Mouse (Mus musculus) gonadal fat pad, adult 2 months (tissue): ENCODE measurements around the gene Fam178b. TPM values are rescaled to one million over a fixed set of nuclear protein-coding genes. Genes with fewer than 3 reads are reported as not detected.
"Not testable (repeated sequence)": the region's sequence is repeated elsewhere in the genome, so short reads cannot be mapped to it uniquely, and the experiment has no call there.

Experiments used
- DNase-seq: peaks from one replicate; pipeline ENCODE4 v3.0.0-alpha.2; 2012; ENCODE audit warnings: low read depth
- polyA plus RNA-seq: library from polyadenylated mRNA; depleted of rRNA; stranded (reverse); fragments of >200 nt; gene quantifications from 2 replicates; pipeline ENCODE4 v1.2.3, GENCODE M21; 2012

The Fam178b gene
- polyA plus RNA-seq, 1 experiment: 10.5 TPM

DNA sequence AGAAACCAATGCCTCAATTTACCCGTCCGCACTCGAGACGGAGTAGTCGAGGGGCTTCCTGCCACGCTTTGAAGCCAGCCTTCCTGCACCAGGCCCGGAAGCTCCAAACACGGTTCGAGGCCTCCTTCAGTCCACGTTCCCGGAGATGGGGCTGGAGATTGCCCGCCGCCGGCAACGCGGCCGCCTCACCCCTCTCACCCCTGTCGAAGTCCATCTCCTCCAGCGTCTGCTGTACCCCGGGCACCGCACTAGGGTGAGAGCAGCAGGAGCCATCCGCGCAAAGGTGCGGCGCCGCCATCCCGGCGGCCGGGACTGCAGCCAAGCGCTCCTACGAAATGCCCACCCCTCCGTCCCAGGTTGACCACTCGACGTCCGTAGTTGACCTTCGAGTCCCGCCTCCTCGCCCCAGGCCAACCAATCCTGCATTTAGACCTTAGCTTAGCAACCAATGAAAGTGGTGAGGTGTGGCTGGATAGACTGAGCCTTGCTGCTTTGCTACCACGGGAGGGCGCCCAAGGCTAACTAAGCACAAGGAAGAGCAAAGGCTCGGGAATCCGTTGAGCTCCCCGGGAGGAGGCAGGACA, 136.0 kb downstream of the Fam178b start, which contains the start of gene Ankrd39:
Gene Ankrd39, minus strand, starts transcription at position 558 of the 584 bp plus-strand sequence.
- DNase-seq: peak; percentile 90

DNA sequence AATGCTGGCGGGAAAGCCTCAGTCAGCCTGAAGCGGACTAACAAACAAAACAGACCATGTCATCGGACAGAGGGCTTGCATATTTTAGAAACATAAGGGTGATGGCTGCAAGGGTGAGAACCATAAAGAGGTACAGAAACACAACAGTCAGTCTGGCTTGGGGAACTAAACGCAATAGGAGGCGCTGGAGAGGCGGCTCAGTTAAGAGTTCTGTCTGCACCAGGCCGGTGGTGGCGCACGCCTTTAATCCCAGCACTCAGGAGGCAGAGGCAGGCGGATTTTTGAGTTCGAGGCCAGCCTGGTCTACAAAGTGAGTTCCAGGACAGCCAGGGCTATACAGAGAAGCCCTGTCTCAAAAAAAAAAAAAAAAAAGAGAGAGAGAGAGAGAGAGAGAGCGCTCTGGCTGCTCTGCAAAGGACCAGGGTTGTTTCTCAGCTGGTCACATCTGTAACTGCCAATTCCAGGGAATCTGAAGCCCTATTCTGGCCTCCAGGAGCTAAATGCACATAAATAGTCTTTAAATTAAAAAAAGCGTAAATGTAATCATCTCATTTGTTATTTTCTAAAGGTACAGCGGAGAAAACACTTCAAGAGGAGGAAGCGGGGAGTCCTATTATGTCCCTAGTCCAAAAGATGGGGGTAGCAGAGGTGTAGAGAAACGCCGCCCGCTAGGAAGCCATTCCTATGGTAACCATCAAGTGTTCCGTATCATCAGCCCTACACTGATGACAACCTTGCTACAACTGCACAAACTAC, 137.0 kb downstream of the Fam178b start:
- DNase-seq: no peak

DNA sequence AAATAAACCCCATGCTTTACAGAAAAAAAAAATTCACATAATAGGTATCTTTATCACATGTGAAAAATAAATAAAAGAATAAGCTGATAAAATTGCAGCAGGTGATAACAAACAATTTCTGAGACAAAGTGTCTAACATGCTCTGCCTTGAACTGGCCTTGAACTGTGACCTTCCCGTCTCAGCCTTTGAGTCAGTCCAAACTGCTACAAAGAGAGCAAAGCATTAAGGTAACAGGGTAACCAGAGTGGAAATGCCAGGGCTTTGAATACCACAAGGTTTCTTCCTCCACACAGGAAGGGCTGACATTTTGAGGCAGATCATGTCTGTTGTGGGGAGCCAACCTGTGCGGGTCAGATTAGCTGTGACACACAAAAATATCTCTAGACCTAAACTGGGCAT, 137.6 kb downstream of the Fam178b start:
- no peak for DNase-seq

DNA sequence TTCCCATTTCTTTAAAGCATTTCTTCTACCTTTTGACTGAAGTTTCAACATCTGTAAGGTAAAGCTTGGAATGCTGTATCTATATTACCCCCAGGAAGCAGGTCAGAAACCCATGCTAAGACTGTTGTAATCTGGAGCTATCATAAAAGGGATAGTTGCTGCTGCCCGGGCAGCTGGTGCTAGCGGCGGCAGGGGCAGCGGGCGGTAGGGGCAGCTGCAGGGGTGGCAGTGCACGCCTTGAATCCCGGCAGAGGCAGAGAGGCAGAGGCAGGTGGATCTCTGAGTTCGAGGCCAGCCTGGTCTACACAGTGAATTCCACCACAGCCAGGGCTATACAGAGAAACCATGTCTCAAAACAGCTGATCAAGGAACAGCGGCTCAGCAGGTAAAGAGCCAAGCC, 140.1 kb downstream of the Fam178b start:
- no peak for DNase-seq

DNA sequence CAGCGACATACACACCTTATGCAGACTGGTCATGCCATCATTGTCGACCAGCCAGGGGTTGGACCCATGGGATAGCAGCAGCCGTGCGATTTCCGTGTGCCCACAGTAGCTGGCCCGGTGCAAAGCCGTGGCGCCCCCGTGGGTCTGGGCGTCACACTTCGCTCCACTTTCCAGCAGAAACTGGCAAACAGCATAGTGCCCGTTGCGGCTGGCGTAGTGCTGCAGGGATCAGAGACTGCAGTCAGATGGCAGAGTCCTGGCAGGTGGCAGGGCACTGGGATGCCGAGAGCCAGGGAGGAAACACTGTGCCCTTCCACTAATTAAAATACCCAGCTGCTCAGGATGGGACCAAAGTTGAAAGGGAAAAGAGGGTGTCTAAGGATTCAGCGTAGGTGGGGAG, 141.1 kb downstream of the Fam178b start:
- no peak for DNase-seq

DNA sequence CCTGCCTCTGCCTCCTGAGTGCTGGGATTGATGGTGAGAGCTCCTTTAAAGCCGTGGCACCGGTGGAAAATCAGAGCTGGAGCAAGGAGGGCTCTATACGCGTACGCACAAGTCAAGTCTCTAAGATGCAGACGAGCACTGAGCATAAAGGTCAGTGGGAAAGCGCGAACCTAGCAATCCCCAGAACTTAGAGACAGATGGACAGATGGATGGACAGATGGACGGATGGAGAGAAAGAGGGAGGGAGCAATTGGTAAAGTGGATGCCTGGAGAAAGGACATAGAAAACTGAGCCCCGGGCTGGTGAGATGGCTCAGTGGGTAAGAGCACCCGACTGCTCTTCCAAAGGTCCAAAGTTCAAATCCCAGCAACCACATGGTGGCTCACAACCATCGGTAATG, 142.2 kb downstream of the Fam178b start:
- no peak for DNase-seq

DNA sequence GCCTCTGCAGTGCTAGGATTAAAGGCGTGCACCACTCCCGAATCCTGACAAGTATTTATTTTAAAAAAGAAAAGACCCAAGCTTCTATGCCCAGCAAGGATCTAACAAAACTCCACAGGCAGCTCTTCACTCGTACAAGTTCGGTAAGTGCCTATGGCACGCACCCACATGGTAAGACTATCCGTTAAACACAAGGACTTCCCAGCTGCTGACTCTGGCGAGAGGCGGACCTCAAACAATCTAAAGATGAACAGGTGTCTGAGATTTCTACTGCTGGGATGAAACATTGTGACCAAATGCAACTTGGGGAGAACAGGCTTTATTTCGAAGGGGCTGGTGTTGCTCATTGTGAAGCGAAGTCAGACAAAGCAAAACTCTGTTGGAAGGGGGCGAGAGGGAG, 142.9 kb downstream of the Fam178b start:
- no peak for DNase-seq

DNA sequence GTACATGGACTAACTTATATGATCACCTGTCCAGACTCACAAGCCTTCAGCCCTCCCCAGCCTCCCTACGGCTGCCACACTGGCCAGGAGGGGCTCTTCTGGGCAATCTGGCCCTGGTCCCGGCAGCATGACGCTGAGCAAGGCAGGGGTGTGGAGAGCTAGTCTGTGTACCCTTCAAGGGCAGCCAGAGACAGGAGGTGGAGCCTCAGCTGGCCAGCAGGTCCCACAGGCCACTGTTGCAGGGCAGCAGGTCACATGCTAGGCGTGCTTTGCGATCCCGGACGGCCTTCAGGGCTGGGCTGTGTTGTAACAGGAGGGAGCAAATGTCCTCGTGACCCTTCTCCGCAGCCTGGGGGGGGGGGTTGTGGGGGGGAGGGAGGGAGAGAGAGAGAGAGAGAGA, 143.8 kb downstream of the Fam178b start, which contains the start of gene Gm42417:
Gene Gm42417, minus strand, starts transcription at position 244 of the 400 bp plus-strand sequence.
- DNase-seq: no peak

DNA sequence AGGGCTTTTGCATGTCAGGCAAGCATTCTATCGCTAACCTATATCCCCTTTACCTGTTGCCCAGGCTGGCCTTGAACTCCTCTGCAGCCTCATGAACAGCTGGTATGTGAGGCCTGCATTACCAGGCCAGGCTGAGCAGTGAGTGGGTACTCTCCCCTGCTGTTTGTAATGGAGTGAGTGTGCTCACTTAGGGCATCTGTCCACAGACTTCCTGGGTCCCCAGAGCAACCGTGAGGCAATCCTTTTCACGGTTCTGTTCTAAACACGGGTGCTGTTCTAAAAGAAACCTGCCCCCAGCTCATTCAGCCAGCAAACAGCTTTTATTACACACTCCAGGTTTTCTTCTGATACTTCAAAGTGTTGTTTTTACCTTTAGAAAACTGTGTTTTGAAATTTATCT, 144.3 kb downstream of the Fam178b start:
- no peak for DNase-seq

DNA sequence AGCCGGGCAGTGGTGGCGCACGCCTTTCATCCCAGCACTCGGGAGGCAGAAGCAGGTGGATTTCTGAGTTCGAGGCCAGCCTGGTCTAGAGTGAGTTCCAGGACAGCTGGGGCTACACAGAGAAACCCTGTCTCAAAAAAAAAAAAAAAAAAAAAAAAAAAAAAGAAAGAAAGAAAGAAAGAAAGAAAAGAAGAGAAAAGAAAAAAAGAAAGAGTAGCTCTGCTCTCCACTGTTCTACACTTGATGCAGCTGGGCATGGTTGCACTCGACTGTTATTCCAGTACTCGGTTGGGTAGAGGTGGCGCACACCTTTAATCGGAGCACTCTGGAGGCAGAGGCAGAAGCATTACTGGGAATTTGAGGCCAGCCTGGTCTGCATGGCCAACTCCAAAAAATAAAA, 146.2 kb downstream of the Fam178b start, which contains the start of gene Ankrd23:
Gene Ankrd23, minus strand, starts transcription at position 101 of the 400 bp plus-strand sequence.
- not testable (repeated sequence) for DNase-seq

DNA sequence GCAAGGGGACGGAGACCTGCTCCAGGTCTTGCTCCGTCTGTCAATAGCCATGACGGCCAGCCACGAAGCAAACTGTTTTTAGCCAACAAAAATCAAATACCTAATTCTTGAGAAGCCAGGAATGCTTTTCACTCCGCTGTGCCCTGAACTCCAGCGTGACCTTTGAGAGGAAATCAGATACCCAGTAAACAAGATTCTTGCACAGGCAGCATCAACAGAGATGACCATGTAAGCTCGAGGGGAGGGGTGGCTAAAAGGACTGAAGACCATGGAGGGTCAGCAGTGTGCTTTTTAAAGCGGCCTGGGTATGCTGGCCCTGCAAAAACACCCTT, 146.6 kb downstream of the Fam178b start:
- no peak for DNase-seq

DNA sequence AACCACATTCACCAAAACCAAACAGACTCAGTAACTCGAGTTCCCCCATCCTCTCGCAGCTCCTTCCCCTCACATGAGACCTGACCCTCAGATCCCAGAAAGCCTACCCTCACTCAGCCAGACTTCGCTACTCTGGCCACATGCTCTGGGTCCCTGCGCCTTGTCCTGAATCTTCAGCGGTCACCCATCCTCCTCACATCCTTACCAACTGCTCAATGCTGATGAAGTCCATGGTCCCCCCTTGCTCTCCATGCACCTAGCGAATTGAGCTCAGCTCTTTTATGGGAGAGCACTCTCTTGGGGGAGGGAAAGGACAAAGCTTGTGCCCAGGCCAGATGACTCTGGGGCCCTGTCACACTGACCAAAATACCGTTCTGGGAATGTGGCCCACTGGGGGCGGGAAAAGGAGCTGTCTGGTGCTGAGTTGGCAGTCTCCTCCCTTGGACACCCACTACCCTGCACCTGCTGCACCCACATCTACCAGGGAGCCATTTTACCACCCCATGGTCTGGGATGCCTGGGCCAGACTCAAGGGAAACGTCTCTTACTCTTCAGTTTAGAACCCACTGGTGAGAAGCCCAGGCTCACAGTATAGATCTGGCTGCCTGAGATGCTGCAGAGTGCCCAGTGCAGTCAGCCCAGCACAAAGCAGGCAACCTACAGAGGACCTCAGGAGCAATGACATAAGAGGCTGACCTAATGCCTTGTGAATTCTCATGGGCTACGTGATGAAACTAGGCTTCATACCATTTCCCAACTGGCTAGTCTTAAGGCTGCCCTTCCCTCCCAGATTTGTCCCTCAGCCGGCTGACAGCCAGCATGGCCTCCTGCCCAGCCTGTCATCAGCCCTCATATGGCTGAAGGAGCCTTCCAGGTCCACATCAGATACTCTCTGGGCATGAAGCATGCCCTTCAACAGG, 147.2 kb downstream of the Fam178b start:
- DNase-seq: no peak

DNA sequence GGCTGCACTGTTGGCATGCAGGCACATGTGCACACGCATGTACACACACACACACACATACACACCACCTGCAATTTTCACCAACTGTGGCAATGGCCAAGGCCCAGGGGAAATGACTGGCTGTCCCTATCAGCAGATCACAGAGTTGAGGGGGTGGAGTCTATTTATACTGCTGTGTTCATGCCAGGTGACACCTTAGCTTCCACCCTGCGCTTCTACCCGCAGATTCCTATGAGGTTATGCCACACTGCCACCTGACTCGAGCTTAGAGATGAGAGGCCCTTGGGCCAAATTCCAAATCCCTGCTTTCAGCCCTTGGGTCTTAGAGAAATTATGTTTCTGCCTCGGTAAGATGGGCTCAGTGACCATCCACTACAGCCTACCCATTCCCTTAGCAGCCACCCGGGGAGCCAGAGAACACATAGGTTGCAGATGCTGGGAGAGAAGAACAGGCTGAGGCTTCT, 148.4 kb downstream of the Fam178b start:
- DNase-seq: no peak

DNA sequence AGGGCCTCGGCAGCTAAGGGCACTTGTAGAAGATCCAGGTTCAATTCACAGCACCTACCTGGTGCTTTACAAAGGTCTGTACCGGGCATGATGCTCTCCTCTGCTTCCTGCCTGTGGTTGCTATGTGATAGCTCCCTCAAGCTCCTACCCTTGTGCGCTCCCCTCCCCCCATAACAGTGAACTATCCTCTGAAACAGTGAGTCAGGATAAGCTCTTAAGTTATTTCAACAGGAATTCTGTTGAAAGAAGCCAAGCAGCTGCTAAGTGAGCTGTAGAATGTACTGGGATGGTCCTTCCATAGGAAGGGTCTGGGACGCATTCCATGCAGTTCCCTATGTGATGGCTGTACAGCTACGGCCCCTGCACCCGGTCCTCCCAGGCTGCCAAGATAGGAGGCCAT, 149.4 kb downstream of the Fam178b start:
- DNase-seq: no peak

DNA sequence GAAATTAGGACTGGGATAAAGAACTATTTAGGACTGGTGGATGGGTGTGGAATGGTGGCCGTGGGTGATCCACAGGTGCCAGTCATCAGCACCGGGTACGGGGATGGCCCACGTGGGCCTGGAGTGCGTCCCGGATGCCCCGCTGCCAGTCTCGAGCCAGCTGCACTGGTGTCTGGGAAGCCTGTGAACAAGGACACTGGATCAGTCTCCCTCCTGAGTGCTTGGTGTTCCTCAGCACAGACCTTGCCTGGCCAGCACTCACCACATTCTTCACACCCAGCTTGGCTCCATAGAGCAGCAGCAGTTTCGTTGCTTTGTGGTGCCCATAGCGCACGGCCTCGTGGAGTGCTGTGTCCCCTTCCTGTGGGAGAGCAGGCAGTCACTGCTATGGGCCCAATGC, 151.5 kb downstream of the Fam178b start:
- no peak for DNase-seq

DNA sequence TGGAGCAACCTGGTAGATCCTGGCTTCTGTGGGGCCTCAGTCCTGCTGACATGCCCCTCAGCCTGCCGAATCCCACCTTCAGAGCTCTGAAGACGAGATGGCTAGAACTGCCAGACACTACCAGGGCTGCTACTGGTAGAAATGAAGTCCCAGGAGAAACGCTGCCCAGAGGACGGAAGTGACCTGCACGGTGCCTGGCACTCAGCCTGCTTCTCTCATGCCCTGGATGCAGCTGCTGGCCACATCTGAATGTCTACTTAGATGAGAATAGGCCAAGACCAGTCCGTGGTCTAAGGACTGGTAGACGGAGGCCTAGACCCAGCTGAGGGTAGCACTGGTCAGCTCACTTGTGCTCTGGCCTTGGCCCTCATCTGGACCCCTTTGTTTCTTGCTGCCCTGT, 152.0 kb downstream of the Fam178b start:
- DNase-seq: no peak

DNA sequence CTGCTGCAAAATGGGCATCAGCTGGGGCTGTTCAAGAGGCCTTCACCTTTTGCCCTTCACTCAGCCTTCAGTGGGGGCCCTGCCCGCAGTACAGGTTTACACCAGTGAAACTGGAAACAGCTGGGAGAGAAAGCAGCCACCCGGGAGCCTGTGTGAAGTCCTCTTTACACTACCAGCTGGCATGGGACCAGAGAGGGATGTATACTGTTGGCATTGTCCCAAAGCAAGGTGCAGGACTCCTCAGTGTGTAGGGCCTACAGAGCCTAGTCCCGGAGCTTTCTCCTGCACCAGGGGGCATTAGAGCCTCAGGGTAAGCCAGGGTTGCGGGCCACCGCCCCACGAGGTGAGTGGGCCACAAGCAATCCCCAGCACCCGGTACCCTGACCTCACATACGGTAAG, 152.5 kb downstream of the Fam178b start:
- no peak for DNase-seq

DNA sequence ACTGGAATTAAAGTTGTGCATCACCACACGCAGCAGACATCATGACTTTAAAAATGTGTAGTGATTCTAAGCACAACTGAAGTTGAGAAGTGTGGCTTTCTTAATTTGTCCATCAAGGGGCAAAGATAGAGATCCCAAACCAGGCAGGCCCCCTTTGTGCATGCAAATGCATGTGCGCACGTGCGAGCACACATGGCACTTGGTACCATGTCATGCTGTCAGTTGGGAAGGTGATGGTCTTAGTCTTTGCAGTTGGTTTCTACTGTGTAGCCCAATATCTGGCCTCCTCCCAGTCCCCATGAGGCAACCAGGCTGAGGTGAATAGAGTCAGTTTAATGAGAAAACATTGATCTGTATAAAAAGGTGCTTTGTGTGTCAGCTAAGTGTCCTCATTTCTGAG, 153.1 kb downstream of the Fam178b start:
- no peak for DNase-seq

DNA sequence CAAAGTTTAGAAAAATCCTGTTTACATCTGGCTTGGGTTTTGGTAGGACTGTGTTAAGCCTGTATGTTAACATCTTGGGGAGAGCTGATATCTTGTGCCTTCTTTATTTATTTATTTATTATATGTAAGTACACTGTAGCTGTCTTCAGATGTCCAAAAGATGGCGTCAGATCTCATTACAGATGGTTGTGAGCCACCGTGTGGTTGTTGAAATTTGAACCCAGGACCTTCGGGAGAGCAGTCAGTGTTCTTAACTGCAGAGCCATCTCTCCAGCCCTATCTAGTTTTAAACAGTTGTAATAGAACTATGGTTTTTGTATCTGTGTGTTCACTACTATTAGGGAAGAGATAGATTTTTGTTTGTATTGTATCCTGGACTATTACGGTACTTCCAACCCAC, 153.7 kb downstream of the Fam178b start:
- no peak for DNase-seq

DNA sequence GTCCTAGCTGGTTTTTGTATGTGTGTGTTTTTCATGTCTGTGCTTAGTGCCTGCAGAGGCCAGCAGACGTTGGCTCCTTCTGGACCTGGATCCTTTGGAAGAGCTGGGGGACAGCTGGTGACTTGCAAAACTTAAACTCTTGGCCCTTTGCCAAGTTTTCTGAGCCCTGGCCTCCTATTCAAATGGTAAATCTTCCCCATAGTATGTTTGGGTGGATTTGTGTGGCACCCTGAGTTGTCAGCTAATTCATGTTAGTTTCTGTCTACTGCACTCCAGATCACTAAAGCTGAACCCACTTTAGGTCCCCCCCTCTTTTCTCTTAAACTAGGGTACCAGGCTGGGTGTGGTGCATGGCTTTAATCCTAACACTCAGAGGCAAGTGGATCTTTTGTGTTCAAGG, 154.6 kb downstream of the Fam178b start:
- DNase-seq: no peak

DNA sequence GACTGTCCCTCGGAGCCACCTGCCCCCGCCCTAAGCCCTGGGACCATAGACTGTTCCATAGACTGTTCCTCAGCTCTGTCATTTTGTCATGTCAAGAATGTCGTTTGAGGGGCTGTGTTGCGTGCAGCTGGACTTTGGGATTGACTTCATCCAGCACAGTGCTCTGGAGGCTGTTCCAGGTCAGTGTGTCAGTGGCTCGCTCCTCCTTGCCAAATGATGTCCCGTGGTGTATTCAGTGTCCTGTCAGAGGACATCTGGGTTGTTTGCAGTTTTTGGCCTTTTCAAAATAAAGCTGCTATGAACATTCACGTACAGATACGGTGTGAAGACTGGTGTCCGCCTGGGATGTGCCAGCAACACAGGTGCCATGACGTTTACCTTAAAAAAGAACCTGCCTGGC, 156.1 kb downstream of the Fam178b start:
- no peak for DNase-seq

DNA sequence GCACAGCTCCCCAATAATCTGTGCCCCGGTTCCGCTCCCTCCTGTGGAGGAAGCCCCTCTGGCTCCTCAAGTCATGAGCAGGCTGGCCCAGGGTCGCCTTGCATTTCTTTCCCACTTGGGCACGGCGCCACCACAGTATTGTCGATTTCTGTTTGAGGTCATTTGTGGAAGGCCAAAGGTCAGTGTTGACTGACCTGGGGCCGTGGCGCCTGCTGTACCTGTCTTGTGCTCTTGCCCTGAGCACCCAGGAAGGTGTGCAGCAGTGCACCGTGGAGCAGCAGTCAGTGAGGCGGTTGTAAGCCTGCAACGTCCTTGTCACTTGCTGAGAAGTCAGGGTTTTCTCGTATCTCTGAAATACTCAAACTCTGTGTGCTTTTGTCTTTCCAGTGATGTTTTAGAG, 157.2 kb downstream of the Fam178b start:
- DNase-seq: no peak
